Mouse (Mus musculus): ENCODE data around the gene Fut9.

- TF ChIP-seq POLR2A (IDR thresholded peaks at IDR 0.05; ENCODE audit: extremely low read depth, insufficient read depth, low read length), result no peak
- TF ChIP-seq CTCF (IDR thresholded peaks at IDR 0.05; ENCODE audit: extremely low read depth, insufficient read depth, low read length), result no peak
Measured at GRCm38 (mm10) chr4:25658792-25659191, 141.3 kb downstream of the Fut9 start.
